ENCODE assay signal across 15 mouse cellular contexts in the genomic region with DNA sequence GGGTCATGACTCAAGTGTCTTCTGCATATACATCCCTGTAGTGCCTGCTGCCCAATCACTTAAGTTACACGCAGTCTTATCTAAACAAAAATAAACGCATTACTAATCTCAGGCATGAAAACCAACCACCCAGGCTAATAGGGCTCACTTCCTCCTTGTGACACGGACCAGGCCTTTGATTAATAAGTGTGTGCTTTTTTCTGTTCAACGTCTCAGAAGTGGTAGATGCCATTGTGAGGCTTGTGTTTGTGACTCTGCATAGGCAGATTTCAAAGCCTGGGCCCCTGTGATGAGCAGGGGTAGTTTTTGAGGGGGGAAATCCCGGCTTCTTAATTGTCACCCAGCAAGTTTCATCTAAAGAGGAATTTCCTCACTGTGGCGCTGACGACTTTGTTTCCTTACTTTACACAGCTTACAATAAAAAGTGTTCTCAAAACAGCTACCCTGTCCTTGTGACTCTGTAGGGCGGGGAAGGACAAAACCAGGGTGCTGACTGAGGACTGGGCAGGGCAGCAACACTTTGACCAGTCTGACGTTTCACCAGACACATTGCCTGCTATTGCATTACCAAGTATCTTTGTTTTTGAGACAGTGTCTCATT.
DNase-seq lines count a peak whose midpoint lies in the region; ATAC-seq and TF ChIP-seq lines count a peak whose summit lies in the region.
"Had no signal": no experiment of that assay in that cellular context is flagged by ENCODE, and none has a peak within 500 bp of the region (broad histone marks: within the 10 kb centered on the region; RNA-seq: fewer than 3 reads in every experiment).

No protein-coding gene starts in this region.

- ATAC-seq in lung, embryonic 14.5 days (ENCODE audit: insufficient read depth): peak; percentile 47
- 0 out of 2 replicates have a peak, but pooled peaks have one; percentile 31 for ATAC-seq in lung, embryonic 16.5 days (ENCODE audit: low read depth)
- 0 out of 2 replicates have a peak, but pooled peaks have one; percentile 30 for ATAC-seq in neutrophil, adult 5-6 weeks (ENCODE audit: extremely low read depth, insufficient number of reproducible peaks, low FRiP score, poor library complexity, severe bottlenecking)

- H3K27me3 ChIP-seq in lung, embryonic 14.5 days (ENCODE audit: insufficient read depth, low read length): no peaks in the 10 kb centered on the region
- peaks cover 0 to 1% of the 10 kb centered on the region in 2 experiments; a peak in 1 of 4 replicates for H3K27me3 ChIP-seq in MEL (ENCODE audit: control insufficient read depth in 1 of 2, insufficient read depth in 2 of 2, low read length in 2 of 2)
- H3K27me3 ChIP-seq in lung, embryonic 16.5 days (ENCODE audit: control insufficient read depth, insufficient read depth, low read depth, low read length): no peaks in the 10 kb centered on the region
- H3K27me3 ChIP-seq: embryonic facial prominence, embryonic 12.5 days; liver, embryonic 15.5 days had no signal

- no peak overlapping the region for H3K4me3 ChIP-seq in lung, embryonic 14.5 days (ENCODE audit: low read depth, low read length)
- no peak overlapping the region for H3K4me3 ChIP-seq in MEL (ENCODE audit: control insufficient read depth in 1 of 2, insufficient read depth in 1 of 2, low read depth in 2 of 2, low read length in 2 of 2)
- H3K4me3 ChIP-seq in lung, embryonic 16.5 days (ENCODE audit: low read length): no peak overlapping the region
- H3K4me3 ChIP-seq: embryonic facial prominence, embryonic 12.5 days; forebrain, embryonic 10.5 days; heart, embryonic 10.5 days; liver, embryonic 15.5 days had no signal

- H3K27ac ChIP-seq in lung, embryonic 14.5 days (ENCODE audit: low read depth): no peak overlapping the region
- no peak overlapping the region for H3K27ac ChIP-seq in MEL (ENCODE audit: control insufficient read depth, low read depth, low read length)
- H3K27ac ChIP-seq in lung, embryonic 16.5 days (ENCODE audit: low read length): no peak overlapping the region
- H3K27ac ChIP-seq: embryonic facial prominence, embryonic 12.5 days; forebrain, embryonic 10.5 days; heart, embryonic 10.5 days; liver, embryonic 15.5 days had no signal

- TF ChIP-seq CTCF in lung, embryonic 14.5 days (IDR thresholded peaks at IDR 0.05; ENCODE audit: low read depth): no peak
- TF ChIP-seq CTCF in MEL (IDR thresholded peaks at IDR 0.05 in 2 of 3, conservative IDR thresholded peaks at IDR 0.05 in 1 of 3; ENCODE audit: control insufficient read depth in 1 of 3, insufficient read depth in 1 of 3, low read depth in 2 of 3, low read length in 3 of 3, poor library complexity in 1 of 3, severe bottlenecking in 1 of 3): no peak

- H3K9me3 ChIP-seq in lung, embryonic 14.5 days (ENCODE audit: low read depth, low read length): peaks cover 3% of the 10 kb centered on the region; the same call in 1 of the 2 replicates
- H3K9me3 ChIP-seq in MEL (replicated peaks; ENCODE audit: insufficient read depth, low read length): no peaks in the 10 kb centered on the region
- H3K9me3 ChIP-seq in lung, embryonic 16.5 days (ENCODE audit: control insufficient read depth, low read length): no peaks in the 10 kb centered on the region
- H3K9me3 ChIP-seq: embryonic facial prominence, embryonic 12.5 days; forebrain, embryonic 10.5 days; heart, embryonic 10.5 days; liver, embryonic 15.5 days had no signal

- no peaks in the 10 kb centered on the region for H3K79me2 ChIP-seq in MEL (ENCODE audit: control insufficient read depth, insufficient read depth, low read length, poor library complexity)

- 42% methylated on average over 9 of the region's 9 CpGs for WGBS in lung, embryonic 14.5 days
- WGBS in lung, embryonic 16.5 days: 43% methylated on average over 9 of the region's 9 CpGs

- no peaks in the 10 kb centered on the region for H3K36me3 ChIP-seq in lung, embryonic 14.5 days (ENCODE audit: insufficient read depth)
- H3K36me3 ChIP-seq in MEL (ENCODE audit: control insufficient read depth in 1 of 2, insufficient read depth in 2 of 2, low read length in 2 of 2): no peaks in the 10 kb centered on the region; a peak in 1 of 4 replicates
- no peaks in the 10 kb centered on the region for H3K36me3 ChIP-seq in lung, embryonic 16.5 days (ENCODE audit: control insufficient read depth, insufficient read depth, low read length)
- H3K36me3 ChIP-seq: embryonic facial prominence, embryonic 12.5 days; forebrain, embryonic 10.5 days; heart, embryonic 10.5 days; liver, embryonic 15.5 days had no signal

- DNase-seq in lung, embryonic 14.5 days: peak; percentile 44
- DNase-seq in lung, postnatal 14 days: no peak
- DNase-seq in MEL (ENCODE audit: low read depth, low spot score): peak; percentile 60
- DNase-seq in layer of hippocampus, postnatal 14 days (ENCODE audit: low spot score in 2 of 2): no peak
- no peak for DNase-seq in ovary, postnatal 14 days (ENCODE audit: low spot score)
- no peak for DNase-seq in cerebellum, postnatal 4 days (ENCODE audit: low spot score in 2 of 2)
- DNase-seq: cerebellum, postnatal 14 days; kidney, adult 9 months; midbrain, embryonic 14.5 days had no signal

- no peak overlapping the region for H3K4me2 ChIP-seq in lung, embryonic 14.5 days
- H3K4me2 ChIP-seq in lung, embryonic 16.5 days (ENCODE audit: low read depth, low read length): no peak overlapping the region
- H3K4me2 ChIP-seq: embryonic facial prominence, embryonic 12.5 days; liver, embryonic 15.5 days had no signal

- no peak for TF ChIP-seq POLR2A in MEL (IDR thresholded peaks at IDR 0.05; ENCODE audit: control insufficient read depth in 1 of 2, insufficient read depth in 1 of 2, low read depth in 1 of 2, low read length in 2 of 2, poor library complexity in 1 of 2)

- H3K9ac ChIP-seq in lung, embryonic 14.5 days: no peak overlapping the region
- H3K9ac ChIP-seq in MEL (ENCODE audit: control insufficient read depth, low read depth, low read length, poor library complexity, severe bottlenecking): no peak overlapping the region
- no peak overlapping the region for H3K9ac ChIP-seq in lung, embryonic 16.5 days (ENCODE audit: low read length)
- H3K9ac ChIP-seq: embryonic facial prominence, embryonic 12.5 days; liver, embryonic 15.5 days had no signal

- peak; percentile 21 to 49; a peak in 1 of 4 replicates for TF ChIP-seq EP300 in MEL (IDR thresholded peaks at IDR 0.05; ENCODE audit: low read depth in 1 of 2, low read length in 2 of 2)

- H3K4me1 ChIP-seq in lung, embryonic 14.5 days (ENCODE audit: insufficient read depth): no peaks in the 10 kb centered on the region
- peaks cover 0 to 6% of the 10 kb centered on the region in 2 experiments; a peak in 2 of 4 replicates for H3K4me1 ChIP-seq in MEL (ENCODE audit: control insufficient read depth in 1 of 2, insufficient read depth in 2 of 2, low read length in 2 of 2)
- 0 out of 2 replicates have a peak, but pooled peaks cover 2% of the 10 kb centered on the region for H3K4me1 ChIP-seq in lung, embryonic 16.5 days (replicated peaks; ENCODE audit: control insufficient read depth, insufficient read depth, low read length)
- H3K4me1 ChIP-seq: embryonic facial prominence, embryonic 12.5 days; forebrain, embryonic 10.5 days; liver, embryonic 15.5 days had no signal

- no peak for TF ChIP-seq RAD21 in MEL (IDR thresholded peaks at IDR 0.05; ENCODE audit: low read depth, low read length)

TF ChIP-seq in MEL, 35 proteins besides CTCF, POLR2A, EP300 and RAD21:
- TF ChIP-seq GATA1 (IDR thresholded peaks at IDR 0.05; ENCODE audit: low read depth, low read length) (peak; percentile 53), MXI1 (IDR thresholded peaks at IDR 0.05; ENCODE audit: low read depth, low read length) (no peak), RCOR1 (IDR thresholded peaks at IDR 0.05; ENCODE audit: low read depth, low read length) (peak; percentile 63; the same call in 1 of the 2 replicates)

Comparison
In these comparisons a context has a peak if more than half of its experiments do, and no peak if none do; other contexts are left out.
1. DNase-seq: peak in lung, embryonic 14.5 days (single experiment) and MEL (single experiment); none in lung, postnatal 14 days (single experiment), layer of hippocampus, postnatal 14 days (0 of 2), ovary, postnatal 14 days (single experiment) and cerebellum, postnatal 4 days (0 of 2).
2. Peak in every context shown above with its lines, with median percentiles within 50 percentile points of each other: ATAC-seq.